Mouse (Mus musculus) liver, embryonic 14.5 days (tissue): Measurements from ENCODE around the gene Smad3.

Source experiments
- CTCF ChIP-seq: IDR thresholded peaks from 2 replicates; pipeline ENCODE4 v1.5.1; 2016; ENCODE audit warnings: antibody characterized with exemption, low read depth, control low read depth
- EP300 ChIP-seq: IDR thresholded peaks from 2 replicates; pipeline ENCODE4 v1.6.1; 2016; ENCODE audit warnings: antibody characterized with exemption, low read depth

DNA sequence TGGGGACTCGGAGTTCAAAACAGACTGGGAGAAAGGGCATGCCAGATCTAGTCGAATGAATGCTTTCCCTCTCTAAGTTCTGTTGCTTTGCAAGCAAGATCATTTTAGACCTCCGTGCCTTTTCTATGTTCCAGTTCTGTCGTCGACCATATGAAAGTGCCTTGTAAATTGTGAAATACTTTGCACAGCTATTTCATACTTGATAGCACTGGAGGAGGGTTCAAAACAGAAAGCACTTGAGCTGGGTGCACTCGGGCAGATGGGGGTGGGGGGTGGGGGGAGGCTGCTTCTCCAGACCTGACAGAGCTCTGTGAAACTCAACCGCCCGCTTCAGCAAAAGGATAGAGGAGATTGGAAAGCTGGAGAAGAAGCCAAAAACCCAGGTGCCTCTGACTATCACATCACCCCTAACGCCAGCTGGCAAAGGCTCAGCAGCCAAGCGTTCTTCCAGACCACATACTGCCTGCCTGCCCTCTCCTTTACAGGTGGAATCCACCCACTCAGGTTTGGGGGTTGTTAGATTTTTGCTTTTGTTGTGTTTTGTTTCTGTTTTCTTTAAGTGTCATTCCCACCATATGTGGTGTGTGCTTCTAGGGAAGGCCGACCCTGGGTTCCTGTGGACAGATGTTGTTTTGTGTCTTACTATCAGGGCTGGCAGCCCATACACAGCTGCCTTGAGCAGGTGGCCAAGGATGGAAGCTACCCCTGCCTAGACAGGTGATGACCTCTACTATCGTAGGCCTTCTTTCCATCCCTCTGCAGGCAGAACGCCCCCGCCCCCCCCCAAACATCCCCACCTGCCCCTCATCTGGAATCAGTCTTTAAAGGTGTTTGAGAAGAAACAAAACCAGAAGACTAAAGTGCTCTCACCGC is 1.9 kb downstream of the Smad3 start:
- TF ChIP-seq EP300 (no peak), CTCF (no peak)
